Mouse (Mus musculus): Measurements from ENCODE around the gene Abca13. TPM values are rescaled to one million over a fixed set of nuclear protein-coding genes. Genes with fewer than 3 reads are reported as not detected.

Gene Abca13
- polyA plus RNA-seq, 1 experiment = 0.03 TPM

DNA sequence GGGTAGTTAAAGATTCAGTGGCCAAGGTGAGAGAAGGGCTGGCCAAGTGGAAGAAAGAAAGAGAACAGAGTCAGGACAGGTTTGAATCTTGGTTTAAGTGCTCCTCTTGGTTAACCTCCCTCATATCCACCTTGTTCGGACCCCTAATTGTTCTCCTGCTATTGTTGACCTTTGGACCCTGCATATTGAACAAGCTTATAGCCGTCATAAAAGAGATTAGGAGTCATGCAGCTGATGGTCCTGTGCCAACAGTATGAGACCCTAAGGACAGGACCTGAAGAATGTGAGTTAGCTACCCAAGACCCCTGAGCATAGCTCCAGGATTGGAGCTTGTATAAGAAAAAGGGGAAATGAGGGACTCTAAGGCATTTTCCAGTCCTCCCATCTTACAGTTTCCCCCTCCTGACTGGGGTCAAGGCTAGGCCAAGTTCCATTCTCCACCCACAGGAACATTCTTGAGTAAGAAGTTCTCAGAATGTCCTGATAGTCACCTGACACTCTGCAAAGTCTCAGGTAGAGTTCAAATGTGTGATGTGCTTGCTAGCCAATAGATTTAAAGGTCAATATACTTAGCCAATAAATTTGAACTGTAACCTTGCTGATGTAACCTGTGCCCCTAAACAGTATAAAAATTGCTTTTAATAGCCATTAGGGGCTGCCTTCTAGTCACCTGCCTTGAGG is 536.2 kb downstream of the Abca13 start:
- DNase-seq (ENCODE audit: low read depth) = no peak
- TF ChIP-seq POLR2A (IDR thresholded peaks at IDR 0.05; ENCODE audit: borderline replicate concordance, extremely low read depth, insufficient read depth, insufficient read length, poor library complexity, severe bottlenecking) (no peak), CTCF (IDR thresholded peaks at IDR 0.05; ENCODE audit: borderline replicate concordance, extremely low read depth, insufficient read depth, insufficient read length) (no peak)

GRCm38 (mm10) chr11:9731300-9731699 is 539.6 kb downstream of the Abca13 start:
- no peak for DNase-seq (ENCODE audit: low read depth)
- TF ChIP-seq CTCF (IDR thresholded peaks at IDR 0.05; ENCODE audit: borderline replicate concordance, extremely low read depth, insufficient read depth, insufficient read length) = no peak
- TF ChIP-seq POLR2A (IDR thresholded peaks at IDR 0.05; ENCODE audit: borderline replicate concordance, extremely low read depth, insufficient read depth, insufficient read length, poor library complexity, severe bottlenecking) = no peak

Other genes with a start within 250 kb of the Abca13 start
- gene Pkd1l1, start 218.7 kb upstream of the Abca13 start, polyA plus RNA-seq (2012; rRNA removed) = 0.10 and 0.15 TPM in 2 replicates
- gene Hus1, start 180.8 kb upstream of the Abca13 start, polyA plus RNA-seq (2012; rRNA removed) = 12.0 and 13.3 TPM in 2 replicates
- gene Gm11992, start 143.3 kb upstream of the Abca13 start, polyA plus RNA-seq (2012; rRNA removed) = 1.0 and 1.1 TPM in 2 replicates
- gene Sun3, start 143.0 kb upstream of the Abca13 start, polyA plus RNA-seq (2012; rRNA removed) = 0.05 TPM in 1 of 2 replicates, not detected in the other
- gene Upp1, start 73.8 kb upstream of the Abca13 start, polyA plus RNA-seq (2012; rRNA removed) = 2.6 and 3.2 TPM in 2 replicates

Measured in brain, embryonic 14.5 days (tissue).